Mouse (Mus musculus) brain, embryonic 14.5 days (tissue): ENCODE measurements around the gene Pcdh8. TPM values are rescaled to one million over a fixed set of nuclear protein-coding genes. Genes with fewer than 3 reads are reported as not detected.
A peak's percentile ranks its signal among the peaks of the same experiment; 100 is the strongest.

Experiments used
- DNase-seq: peaks from one replicate; pipeline ENCODE4 v3.0.0-alpha.2; 2011; ENCODE audit warnings: low read depth
- CTCF ChIP-seq: fragments of 200-500 bp; IDR thresholded peaks from 2 replicates; pipeline ENCODE4 v1.5.1; 2012; ENCODE audit warnings: inconsistent platforms, mild to moderate bottlenecking, moderate library complexity, borderline replicate concordance; ENCODE audit not compliant: insufficient read depth, insufficient read length; ENCODE audit errors: extremely low read depth
- POLR2A ChIP-seq: fragments of 200-500 bp; IDR thresholded peaks from 2 replicates; pipeline ENCODE4 v1.6.1; 2012; ENCODE audit warnings: mild to moderate bottlenecking, inconsistent platforms, borderline replicate concordance; ENCODE audit not compliant: poor library complexity, insufficient read depth, insufficient read length, severe bottlenecking; ENCODE audit errors: extremely low read depth
- polyA plus RNA-seq: library from polyadenylated mRNA; depleted of rRNA; stranded (reverse); fragments of >200 nt; gene quantifications from 2 replicates; pipeline ENCODE4 v1.2.3, GENCODE M21; 2012; rRNA removed

Gene Pcdh8
- 64.5 and 68.9 TPM in 2 replicates for polyA plus RNA-seq

DNA sequence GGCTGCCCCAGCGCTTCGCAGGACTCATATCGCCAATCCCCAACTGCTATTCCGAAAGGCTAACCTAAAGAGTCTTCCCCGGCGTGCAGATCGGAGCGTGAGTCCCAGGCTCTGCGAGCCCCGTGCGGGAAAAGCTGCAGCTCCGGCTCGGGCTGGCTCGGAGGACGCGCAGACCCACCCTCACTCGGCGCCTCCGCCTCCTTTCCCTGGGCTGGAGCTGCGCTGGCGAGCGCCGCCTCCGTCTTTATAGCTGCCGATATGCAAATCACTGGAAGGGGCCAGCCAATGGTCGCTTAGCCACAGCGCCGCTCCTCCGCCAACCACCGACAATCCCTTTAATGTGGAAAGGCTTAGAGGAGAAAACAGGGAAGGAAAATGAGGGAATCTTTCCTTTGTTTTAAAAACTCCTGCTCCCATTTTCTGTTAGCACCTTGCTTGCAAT, at the start of gene Pcdh8:
Gene Pcdh8, minus strand, starts transcription at position 219 of the 442 bp plus-strand sequence.
- DNase-seq, result peak; percentile 98
- TF ChIP-seq CTCF (peak; percentile 32; the same call in 1 of the 2 replicates), POLR2A (peak; percentile 96)

- TF ChIP-seq CTCF (no peak), POLR2A (no peak)
- peak; percentile 36 for DNase-seq
Measured at GRCm38 (mm10) chr14:79814709-79815108, 43.6 kb upstream of the Pcdh8 start.

- peak; percentile 46 for DNase-seq
- no peak for TF ChIP-seq CTCF
- TF ChIP-seq POLR2A, result no peak
Measured at GRCm38 (mm10) chr14:79814084-79814483, 43.0 kb upstream of the Pcdh8 start.

DNA sequence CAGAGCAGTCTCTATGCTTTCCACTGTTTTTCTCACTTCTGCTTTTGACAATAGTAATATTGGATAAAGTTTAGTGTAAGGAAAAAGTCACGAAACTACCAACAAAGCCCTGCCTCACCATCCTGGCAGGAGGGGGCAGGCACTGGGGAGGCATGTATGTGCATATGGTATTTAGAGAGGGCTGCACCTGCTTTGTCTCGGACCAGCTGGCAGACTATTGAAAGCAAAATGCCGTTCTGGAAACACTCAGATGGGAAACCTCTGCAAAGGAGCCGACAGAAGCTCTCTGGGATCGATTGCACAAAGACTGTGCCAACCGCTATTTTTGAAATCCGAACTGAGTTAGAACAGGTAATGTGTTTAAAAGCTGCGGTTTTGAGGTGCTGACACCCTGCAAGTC, 22.1 kb upstream of the Pcdh8 start:
- TF ChIP-seq POLR2A (no peak), CTCF (no peak)
- peak; percentile 73 for DNase-seq

DNA sequence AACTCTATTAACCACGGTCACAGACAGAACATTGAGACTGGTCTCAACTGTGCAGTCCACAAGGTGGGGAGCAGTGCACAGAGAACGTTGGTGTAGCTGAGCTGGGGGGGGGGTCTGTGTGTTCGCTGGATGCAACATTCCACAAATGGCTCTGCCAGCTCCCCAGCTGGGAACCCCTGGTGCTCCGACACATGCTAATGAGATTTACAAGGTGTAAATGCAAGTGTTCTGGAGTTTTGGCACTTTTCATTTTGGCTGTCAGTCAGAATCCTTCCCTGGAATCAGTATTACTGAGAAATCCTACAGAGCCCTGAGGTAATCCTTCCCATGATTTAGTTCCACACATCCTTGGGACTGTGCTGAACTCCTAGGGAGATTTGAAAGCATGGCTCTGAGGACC, 18.4 kb upstream of the Pcdh8 start:
- TF ChIP-seq POLR2A, result no peak
- peak; percentile 83 for DNase-seq

DNA sequence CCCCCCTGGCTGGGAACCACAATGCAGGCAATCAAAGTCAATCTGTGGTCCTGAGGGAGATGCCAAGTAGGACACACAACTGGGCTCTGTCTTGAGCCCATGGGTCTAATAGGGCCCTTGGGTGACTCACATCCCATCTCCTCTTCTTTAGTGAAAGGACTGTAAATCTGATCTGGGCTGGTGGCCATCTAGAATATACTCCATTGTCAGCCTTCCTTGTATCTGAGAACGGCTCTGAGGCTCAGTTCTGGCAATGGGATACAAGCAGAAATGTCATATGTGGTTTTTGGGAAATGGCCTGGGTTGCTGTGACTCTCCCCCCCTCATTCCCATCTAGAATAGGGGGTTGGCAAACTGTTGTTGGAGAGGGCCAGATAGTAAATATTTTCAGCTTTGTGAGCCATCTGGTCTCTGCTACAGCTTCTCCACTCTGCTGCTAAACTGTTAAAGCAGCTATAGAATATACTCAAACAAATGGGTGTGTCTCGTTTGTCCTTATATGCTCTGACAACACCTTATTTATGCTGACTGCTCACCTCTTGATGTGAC, 17.6 kb upstream of the Pcdh8 start:
- peak; percentile 53 for DNase-seq

GRCm38 (mm10) chr14:79787918-79788317, 16.8 kb upstream of the Pcdh8 start:
- DNase-seq, result no peak
- no peak for TF ChIP-seq CTCF
- TF ChIP-seq POLR2A, result no peak

More for the DNA sequence above, 17.6 kb upstream of the Pcdh8 start:
- no peak for TF ChIP-seq CTCF

GRCm38 (mm10) chr14:79785400-79785799, 14.3 kb upstream of the Pcdh8 start:
- TF ChIP-seq POLR2A (no peak), CTCF (no peak)
- DNase-seq, result no peak

DNA sequence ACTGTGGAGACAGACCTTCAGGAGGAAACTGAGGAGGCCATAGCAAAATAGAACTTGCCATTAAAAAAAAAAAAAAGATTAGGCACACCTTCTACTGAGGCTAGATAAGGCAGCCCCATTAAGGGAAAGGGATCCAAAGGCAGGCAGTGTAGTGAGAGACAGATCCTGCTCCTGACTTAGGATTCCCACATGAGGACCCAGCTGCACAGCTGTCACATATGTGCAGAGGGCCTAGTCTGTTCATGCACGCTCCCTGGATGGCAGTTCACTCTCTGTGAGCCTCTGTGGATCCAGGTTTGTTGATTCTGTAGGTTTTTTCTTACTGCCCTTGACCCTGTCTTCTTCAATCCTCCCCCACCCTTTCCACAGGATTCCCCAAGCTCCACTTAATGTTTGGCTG, 9.8 kb upstream of the Pcdh8 start:
- TF ChIP-seq CTCF, result no peak
- no peak for TF ChIP-seq POLR2A
- no peak for DNase-seq

DNA sequence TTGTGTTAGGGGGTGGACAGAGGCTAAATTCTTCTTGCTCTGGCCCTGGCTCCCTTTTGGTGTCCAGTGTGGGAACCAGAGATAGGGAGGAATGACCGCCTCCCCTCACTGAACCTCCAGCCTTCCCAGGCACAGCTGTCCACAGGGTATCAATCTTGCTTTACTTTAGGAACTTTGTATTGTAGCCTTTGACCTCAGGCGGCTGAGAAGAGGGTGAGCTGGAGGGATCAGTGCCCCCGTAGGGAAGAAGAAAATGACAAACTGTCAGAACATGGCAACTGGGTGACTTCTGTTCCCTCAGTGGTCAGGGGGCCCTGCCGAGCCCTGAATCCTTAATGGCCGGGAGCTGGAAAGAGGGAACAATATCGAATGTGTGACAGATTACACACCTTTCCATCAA, 9.2 kb upstream of the Pcdh8 start:
- TF ChIP-seq POLR2A, result no peak
- TF ChIP-seq CTCF, result no peak
- DNase-seq, result no peak

- DNase-seq, result no peak
- no peak for TF ChIP-seq CTCF
- TF ChIP-seq POLR2A, result no peak
Measured at GRCm38 (mm10) chr14:79779841-79780240, 8.7 kb upstream of the Pcdh8 start.

DNA sequence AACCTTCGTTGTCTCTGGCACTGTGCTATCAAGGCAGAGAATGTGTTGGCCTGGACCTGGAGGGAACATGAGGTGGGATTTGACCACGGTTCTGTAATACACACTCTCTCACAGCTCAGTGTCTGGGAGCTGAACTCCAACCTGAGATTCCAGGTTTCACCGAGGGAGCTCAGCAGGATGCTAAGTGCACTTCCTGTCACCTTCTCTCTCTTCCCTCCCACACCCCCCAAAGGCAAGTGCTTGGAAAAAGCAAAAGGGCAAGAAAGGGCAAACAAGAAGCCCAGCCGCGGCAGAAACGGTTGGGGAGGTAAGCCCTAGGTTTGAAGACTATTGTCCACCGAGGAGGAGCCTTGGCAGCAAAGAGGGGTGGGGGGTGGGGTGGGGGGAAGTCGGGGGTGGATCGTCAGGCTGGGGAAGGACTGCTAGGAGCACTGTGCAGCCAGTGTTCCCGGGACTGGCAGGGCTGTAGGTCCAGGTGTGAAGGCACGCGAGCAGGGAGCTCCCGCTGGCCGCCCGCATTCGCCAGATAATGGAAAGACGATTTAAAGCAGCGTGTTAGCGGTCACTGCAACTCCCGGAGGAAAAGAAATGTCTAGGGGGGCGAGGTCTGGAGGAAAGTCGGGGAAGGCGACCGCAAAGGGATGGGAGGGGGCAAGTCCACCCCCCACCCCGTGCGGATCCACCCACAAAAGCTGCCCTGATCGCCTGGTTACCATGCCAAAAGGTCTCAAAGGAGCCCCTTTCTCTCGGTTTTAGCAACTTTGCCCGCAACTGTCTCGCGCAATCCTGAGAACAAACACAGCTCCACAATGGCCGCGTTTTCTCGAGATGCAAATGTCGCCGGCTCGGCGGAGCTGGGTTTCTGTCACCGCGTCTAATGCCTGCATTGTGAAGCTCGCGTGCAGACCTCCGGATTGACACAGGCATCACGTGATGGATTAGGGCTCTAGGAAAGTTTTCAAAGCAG, 2.6 kb upstream of the Pcdh8 start:
- DNase-seq, result peak; percentile 96
- 0 out of 2 replicates have a peak, but pooled peaks have one; percentile 25 for TF ChIP-seq POLR2A
- TF ChIP-seq CTCF, result no peak

- DNase-seq, result peak; percentile 94
- TF ChIP-seq CTCF, result no peak
- TF ChIP-seq POLR2A, result no peak
Measured at GRCm38 (mm10) chr14:79771802-79772511, 845 bp upstream of the Pcdh8 start.
